Mouse (Mus musculus) heart, adult 2 months (tissue): ENCODE results near the gene Rnf32.

Experiments
- CTCF ChIP-seq: fragments of 200-600 bp; IDR thresholded peaks from 2 replicates; pipeline ENCODE4 v1.8.1; 2022; ENCODE audit warnings: antibody characterized with exemption, mild to moderate bottlenecking, moderate library complexity
- POLR2A ChIP-seq: fragments of 200-500 bp; IDR thresholded peaks from 2 replicates; pipeline ENCODE4 v1.6.1; 2011; ENCODE audit warnings: mild to moderate bottlenecking, low read depth, low read length, control low read depth; ENCODE audit not compliant: insufficient read depth

DNA sequence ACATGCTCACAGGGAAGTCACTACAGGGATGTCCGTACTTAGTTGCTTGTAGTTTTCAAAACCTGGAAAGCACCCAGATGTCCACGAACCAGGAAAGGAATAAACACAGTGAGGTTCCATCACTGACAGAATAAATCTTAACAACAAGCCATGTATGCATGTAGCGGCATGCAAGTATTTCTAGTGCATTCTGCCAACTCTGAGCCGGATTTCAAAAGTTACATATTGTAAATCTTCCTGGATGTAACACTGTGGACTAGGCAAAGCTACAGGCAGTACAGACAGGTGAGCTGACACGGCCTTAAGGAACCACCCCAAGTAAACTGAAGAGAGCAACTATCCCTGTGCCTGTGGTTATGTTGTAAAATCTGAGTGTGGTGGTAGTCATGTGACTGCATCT is 9.0 kb upstream of the Rnf32 start:
- TF ChIP-seq POLR2A (no peak), CTCF (no peak)
